Mouse (Mus musculus) splenic B cell, adult 2 months (primary cell): ENCODE results near the gene Rnf212b.

ENCODE experiments used
- DNase-seq: peaks from one replicate; pipeline ENCODE4 v3.0.0-alpha.2; 2011; ENCODE audit warnings: low read depth, low spot score
- H3K27me3 ChIP-seq: 2 replicates; pipeline ENCODE4 v1.6.1; 2012; ENCODE audit warnings: mild to moderate bottlenecking, low read length, moderate library complexity, mixed read lengths; ENCODE audit not compliant: control insufficient read depth, poor library complexity, insufficient read depth, severe bottlenecking
- H3K36me3 ChIP-seq: 2 replicates; pipeline ENCODE4 v1.6.1; 2012; ENCODE audit warnings: mild to moderate bottlenecking, low read length, moderate library complexity, mixed read lengths; ENCODE audit not compliant: control insufficient read depth, poor library complexity, insufficient read depth, severe bottlenecking

The Rnf212b gene

DNA sequence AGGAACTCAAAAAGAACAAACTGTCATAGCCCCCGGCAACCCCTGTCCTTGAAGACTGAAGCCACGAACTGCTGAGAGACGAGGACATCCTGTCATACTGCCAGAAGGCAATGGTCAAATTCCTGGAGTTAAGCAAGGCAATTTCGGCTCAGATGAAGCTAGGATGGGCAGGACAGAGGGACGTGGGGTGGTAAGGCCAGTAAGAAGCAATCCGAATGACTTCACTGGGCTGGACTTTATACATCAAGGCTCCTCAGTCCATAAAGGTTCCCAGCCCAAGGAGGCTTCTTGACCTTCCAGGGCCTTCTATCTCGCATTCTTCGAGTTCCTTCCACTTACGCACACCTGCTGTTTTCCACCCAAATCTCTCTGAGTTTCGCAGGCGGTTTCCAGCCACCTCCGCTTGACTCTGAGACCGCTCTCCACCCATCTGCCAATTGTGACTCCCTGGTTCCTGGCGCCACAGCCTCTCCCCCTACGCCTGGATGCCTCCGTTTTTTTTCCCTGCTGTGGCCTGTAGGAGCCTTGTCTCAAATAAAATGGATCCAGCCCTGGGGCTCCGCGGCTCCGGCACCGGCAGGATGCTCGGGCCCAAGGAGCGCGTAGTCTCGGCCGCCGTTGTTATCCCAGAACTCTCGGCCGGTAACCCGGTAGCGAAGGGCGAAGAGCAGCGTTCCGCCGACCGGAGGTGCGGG is 62.0 kb downstream of the Rnf212b start:
- no peaks in the 10 kb centered on the region for H3K27me3 ChIP-seq
- peak; percentile 14 for DNase-seq
- H3K36me3 ChIP-seq, result no peaks in the 10 kb centered on the region

DNA sequence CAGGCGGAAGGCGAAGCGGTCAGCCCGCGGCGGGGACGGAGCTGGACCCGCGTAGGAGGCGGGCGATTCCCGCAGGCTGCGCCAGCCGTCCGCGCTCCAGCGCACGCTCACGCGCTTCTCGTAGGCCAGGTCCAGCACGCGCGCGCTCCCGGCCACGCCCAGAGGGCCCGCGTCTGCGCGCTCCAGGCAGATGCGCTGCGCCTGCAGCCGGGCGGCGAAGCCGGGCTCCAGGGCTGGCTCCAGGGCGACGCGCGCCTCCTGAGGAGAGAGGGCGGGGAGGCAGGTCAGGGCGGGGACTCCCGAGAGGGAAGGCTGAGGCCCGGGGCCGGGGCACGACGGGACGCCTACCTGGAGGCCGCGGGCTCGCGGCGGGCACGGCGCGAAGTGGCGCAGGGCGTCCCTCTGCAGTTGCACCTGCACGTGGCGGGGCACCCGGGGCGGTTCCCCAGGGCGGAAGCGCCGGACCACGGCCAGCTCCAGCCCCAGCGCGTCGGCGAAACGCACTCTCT is 62.7 kb downstream of the Rnf212b start:
- DNase-seq, result peak; percentile 73
- Histone ChIP-seq H3K36me3 (no peaks in the 10 kb centered on the region), H3K27me3 (no peaks in the 10 kb centered on the region)

DNA sequence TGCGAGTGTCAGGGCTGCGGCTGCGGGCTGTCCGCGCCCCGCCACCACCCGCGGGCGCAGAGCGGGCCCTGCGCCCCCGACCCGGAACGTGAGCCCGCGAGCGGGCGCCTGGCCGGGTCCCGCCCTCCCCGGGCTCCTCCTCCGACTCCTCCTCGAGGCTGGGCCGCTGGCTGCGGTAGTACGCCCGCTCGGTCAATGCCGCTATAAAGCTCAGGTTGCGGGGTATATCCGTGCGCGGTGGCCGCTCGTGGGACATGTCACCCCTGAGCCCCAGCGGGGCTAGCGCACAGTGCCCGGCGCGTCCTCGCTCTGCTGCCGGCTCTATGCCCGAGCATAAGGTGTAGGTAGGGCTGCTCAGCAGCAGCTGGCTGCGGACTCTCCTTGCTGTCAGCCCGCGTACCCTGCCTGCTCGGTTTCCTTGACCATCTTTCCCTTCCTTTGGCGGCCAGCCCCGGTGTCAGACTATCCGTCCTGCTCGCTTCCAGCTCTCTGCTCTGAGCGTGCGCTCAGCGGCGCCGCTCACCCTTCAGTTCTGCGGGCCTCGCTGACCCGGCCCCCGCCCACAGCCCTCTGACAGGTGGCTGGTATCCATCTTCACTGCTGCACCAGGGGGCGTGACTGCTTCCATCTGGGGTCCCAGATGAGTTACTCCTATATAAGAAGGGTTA is 63.2 kb downstream of the Rnf212b start, which contains the start of gene Ppp1r3e:
Gene Ppp1r3e (minus strand): TSS at position 503 of the 668 bp plus-strand sequence.
- Histone ChIP-seq H3K27me3 (no peaks in the 10 kb centered on the region), H3K36me3 (no peaks in the 10 kb centered on the region)
- DNase-seq, result peak; percentile 58

DNA sequence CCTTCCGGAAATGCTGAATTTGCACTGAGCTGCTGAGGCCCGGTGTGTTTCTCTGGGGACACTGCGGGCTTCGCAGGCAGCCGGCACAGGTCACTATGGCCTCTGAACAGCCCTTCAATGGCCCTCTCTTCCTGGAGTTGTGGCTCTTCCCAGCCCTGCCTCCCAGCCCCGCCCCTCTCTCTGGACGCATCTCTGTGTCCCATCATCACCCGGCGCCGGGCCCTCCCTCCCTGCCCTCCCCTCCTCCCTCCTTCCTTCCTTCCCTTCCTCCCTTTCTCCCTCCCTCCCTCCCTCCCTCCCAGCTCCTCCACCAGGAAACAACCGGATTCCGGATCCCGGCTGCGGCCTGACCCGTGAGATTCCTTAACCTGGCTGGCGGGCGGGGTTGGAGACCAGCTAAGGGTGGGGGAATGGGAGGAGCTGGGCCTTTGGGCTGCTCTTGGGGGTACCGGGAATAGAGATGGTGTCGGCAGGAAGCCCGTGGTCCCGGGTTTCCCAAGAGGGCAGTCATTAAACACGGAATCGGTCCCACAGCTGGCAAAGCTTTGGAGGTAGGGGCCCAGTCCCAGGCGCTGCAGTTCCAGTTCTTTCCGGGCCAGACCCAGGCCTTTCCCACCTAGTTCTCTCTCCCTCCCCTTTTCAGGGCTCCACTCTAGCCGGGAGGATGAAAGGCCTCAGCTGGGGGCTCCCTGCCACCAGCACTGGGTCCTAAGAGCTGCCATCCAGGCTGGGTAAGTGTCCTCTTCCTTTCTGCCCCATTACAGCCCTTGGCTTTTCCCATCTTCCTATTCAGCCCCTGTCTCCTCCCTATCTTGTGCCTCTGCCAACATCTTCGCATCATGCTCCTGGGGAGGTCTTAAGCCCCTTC is 69.4 kb downstream of the Rnf212b start, which contains the start of the genes Bcl2l2 and Gm20521:
Gene Bcl2l2 (plus strand): TSS at position 224 of the 868 bp plus-strand sequence.
Gene Gm20521 (plus strand): TSS at position 288 of the 868 bp plus-strand sequence.
- Histone ChIP-seq H3K36me3 (no peaks in the 10 kb centered on the region), H3K27me3 (no peaks in the 10 kb centered on the region)
- DNase-seq, result peak; percentile 35

DNA sequence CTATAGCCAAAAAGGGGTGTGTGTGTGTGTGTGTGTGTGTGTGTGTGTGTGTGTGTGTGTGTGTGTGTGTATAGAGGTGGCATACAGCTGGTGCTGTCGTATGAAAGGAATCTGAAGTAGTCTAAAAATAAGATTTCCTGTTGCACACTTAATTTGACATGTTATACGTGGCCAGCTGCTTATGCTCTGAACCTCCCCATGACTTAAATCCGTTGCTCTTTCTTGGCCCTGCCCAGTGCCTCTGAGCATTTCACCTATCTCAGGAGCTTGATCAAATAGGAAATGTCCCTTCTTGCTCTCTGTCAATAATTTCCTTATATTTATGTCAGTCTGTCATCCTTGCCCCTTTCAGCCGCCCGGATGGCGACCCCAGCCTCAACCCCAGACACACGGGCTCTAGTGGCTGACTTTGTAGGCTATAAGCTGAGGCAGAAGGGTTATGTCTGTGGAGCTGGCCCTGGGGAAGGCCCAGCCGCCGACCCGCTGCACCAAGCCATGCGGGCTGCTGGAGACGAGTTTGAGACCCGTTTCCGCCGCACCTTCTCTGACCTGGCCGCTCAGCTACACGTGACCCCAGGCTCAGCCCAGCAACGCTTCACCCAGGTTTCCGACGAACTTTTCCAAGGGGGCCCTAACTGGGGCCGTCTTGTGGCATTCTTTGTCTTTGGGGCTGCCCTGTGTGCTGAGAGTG is 70.2 kb downstream of the Rnf212b start:
- DNase-seq, result peak; percentile 36
- no peaks in the 10 kb centered on the region for H3K27me3 ChIP-seq
- no peaks in the 10 kb centered on the region for H3K36me3 ChIP-seq

DNA sequence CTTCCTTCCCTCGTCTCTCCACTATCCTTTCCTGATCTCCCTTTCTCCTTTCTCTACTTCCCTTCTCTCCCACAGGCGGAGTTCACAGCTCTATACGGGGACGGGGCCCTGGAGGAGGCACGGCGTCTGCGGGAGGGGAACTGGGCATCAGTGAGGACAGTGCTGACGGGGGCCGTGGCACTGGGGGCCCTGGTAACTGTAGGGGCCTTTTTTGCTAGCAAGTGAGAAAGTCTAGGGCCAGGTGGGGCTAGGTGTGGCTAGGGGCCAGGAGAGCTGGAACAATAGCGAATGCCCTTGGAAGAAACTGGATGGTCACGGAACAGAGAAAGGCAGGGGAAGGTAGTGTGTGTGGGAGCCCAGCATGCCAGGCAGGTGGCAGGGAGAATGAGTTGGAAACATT is 71.4 kb downstream of the Rnf212b start:
- no peaks in the 10 kb centered on the region for H3K36me3 ChIP-seq
- no peak for DNase-seq
- no peaks in the 10 kb centered on the region for H3K27me3 ChIP-seq

DNA sequence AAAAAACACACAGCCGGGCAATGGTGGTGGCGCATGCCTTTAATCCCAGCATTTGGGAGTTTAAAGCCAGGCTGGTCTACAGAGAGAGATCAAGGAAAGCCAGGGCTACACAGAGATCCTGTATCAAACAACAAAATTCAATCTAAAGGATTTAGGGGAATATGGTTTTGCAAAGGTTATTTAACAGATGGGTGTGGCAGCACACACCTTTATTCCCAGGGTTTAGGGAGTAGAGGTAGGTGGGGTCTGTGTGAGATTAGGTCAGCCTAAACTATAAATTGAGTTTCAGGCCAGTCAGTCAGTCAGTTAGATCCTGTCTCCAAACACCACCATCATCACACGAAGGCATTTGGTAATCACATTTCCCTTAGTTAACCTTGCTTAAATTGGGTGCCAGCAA is 78.3 kb downstream of the Rnf212b start, which contains the start of gene Pabpn1:
Gene Pabpn1 (plus strand): TSS at position 301 of the 400 bp plus-strand sequence.
- peaks cover 1% of the 10 kb centered on the region; the same call in 1 of the 2 replicates for H3K36me3 ChIP-seq
- no peak for DNase-seq
- no peaks in the 10 kb centered on the region for H3K27me3 ChIP-seq

DNA sequence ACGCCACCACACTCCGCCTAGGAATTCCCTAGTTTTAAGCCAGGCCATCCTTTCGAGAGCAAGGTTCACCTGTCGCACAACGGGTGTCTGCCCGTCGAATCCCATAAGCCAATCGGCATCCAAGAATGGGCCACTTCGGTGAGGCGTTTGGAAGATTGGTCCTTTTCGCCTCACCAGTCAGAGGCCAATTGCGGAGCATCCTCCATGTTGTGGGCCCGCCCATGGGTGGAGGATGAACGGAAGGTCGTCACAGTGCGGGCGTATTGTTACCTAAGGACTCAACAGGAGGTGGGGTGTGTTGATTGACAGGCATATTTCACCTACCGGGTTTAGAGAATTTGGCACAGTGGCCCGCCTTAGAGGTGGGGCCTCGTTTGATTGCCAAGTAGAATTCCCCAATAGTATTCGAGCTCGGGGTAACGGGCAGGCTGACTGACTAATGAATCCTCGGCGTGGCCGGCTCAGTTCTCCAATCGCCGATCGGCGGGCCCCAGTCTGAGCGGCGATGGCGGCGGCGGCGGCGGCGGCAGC is 79.8 kb downstream of the Rnf212b start:
- Histone ChIP-seq H3K36me3 (peaks cover 10% of the 10 kb centered on the region), H3K27me3 (no peaks in the 10 kb centered on the region)
- DNase-seq, result peak; percentile 99

DNA sequence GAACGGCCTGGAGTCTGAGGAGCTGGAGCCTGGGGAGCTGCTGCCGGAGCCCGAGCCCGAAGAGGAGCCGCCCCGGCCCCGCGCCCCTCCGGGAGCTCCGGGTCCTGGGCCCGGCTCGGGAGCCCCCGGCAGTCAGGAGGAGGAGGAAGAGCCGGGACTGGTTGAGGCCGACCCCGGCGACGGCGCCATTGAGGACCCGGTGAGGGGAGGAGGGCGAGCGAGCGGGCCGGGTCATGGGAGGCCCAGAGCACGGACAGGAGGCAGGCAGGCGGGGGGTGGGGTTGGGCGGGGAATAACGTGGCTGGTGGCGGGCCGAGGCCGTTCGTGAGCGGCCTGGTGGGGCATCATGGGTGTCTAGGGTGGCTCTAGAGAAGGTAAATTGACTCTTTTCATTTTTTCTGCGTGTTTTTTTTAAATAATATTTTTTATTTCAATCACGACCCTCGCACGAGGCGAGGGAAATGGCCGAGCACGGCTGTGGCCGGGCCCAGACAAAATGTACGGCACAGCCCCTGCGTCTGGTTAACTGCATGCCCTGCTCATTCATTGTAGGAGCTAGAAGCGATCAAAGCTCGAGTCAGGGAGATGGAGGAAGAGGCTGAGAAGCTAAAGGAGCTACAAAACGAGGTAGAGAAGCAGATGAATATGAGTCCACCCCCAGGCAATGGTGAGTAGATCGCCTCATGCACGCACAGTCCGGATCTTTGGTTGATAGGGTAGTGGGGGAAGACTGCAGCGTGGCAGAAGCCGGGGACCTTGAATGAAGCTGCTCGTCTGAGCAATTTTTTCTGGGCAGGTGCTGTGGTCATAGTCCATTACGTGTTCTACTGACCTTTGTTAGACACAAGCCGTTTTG is 80.6 kb downstream of the Rnf212b start:
- H3K36me3 ChIP-seq, result peaks cover 10% of the 10 kb centered on the region
- peak; percentile 61 for DNase-seq
- H3K27me3 ChIP-seq, result no peaks in the 10 kb centered on the region

DNA sequence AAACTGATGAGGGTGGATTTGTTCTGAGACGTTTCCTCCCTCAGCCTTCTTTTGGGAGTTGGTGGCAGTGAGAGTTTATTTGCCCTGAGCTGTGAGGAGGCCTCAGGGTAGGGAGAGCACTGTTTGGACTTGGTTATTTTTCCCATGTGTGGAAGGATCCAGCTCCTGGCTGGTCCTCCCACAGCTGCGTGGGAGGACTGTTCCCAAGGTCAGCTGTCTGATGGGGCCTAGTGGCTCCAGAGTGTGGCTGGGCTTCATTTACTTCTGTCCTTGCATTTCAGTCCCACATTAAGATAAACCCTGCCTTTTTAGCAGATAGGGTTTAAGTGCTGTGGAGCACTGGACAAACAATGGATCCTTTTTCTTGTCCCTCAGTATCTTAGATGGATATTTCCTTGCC is 83.5 kb downstream of the Rnf212b start:
- peaks cover 10% of the 10 kb centered on the region for H3K36me3 ChIP-seq
- H3K27me3 ChIP-seq, result no peaks in the 10 kb centered on the region
- no peak for DNase-seq

DNA sequence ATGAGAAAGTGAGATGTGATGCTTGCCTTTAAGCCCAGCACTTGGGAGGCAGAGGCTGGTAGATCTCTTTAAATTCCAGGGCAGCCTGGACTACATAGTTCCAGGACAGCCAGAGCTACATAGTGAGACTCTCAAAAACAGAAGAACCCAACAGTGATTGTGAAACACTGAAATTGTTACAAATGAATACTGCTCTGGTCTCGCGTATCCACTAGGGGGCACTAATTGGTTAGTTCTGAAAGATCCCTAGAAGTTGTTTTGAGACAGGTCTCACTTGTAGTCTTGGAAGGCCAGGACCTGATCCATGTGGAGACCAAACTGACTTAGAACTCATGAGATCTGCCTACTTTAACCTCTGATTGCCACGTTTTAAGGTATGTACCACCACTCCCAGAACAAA is 86.4 kb downstream of the Rnf212b start:
- Histone ChIP-seq H3K36me3 (peaks cover 10% of the 10 kb centered on the region), H3K27me3 (no peaks in the 10 kb centered on the region)
- DNase-seq, result peak; percentile 79

DNA sequence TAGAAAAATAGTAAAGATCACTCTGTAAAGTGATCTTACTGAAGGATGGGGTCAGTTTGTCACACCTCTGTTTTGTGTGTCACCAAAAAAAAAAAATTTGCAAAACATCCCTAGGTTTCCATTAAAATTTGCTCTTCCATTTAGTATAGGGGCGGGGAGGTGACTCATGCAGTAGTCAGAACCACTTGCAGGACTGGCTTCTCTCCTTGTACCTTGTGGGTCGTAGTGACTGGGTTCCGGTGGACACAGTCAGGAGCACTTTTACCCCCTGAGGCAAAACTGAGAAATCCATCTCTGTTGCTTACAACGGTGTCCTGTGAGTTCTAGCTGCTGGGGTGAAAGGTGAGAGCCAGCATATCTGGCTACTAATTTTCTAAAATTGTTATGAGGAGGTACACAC is 89.7 kb downstream of the Rnf212b start:
- no peaks in the 10 kb centered on the region for H3K27me3 ChIP-seq
- H3K36me3 ChIP-seq, result no peaks in the 10 kb centered on the region
- DNase-seq, result no peak
